Mouse (Mus musculus): ENCODE data around the gene Brd4. TPM values are rescaled to one million over a fixed set of nuclear protein-coding genes. Genes with fewer than 3 reads are reported as not detected.

The Brd4 gene
- polyA plus RNA-seq, 1 experiment from 2014 or later: 91.5 TPM

DNA sequence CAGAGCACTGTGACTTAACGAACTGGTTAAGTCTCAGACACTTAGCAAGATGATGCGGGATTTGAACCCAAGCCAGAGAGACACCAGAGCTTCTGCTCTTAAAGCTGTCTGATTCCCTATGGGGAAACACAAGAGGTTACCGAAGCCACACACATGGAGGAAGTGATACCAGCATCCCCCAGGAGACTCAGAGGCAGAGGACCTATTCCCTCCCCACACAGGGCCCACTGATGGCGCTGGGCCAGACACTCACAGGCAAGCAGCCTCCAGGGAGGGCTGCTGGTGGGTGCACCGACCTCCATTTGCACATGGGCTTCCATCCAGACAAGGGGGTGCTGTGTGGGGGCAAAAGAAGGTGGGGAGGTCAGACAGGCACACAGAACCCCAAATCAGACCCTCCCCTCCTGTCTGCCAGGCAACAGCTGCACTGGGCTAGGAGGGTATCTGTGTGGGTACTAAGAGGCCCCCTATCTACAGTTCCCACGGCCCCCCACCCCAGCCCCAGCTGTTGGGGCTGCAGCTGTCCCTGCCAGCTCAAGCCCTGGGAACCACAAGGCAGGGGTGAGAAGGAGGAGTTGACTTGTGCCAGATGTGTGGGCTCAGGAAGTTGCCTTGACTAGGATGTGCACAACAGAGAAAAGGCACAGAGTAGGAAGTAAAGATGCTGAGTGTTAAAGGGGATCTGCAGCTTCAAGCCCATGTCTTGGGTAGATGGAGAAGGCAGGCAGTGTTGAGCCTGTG lies 120.4 kb downstream of the Brd4 start:
- Histone ChIP-seq H3K4me2 (peak overlapping the region; percentile 15), H3K27ac (replicated peaks) (peak overlapping the region; percentile 37)
- WGBS: 52% methylated on average over 6 of the region's 6 CpGs

DNA sequence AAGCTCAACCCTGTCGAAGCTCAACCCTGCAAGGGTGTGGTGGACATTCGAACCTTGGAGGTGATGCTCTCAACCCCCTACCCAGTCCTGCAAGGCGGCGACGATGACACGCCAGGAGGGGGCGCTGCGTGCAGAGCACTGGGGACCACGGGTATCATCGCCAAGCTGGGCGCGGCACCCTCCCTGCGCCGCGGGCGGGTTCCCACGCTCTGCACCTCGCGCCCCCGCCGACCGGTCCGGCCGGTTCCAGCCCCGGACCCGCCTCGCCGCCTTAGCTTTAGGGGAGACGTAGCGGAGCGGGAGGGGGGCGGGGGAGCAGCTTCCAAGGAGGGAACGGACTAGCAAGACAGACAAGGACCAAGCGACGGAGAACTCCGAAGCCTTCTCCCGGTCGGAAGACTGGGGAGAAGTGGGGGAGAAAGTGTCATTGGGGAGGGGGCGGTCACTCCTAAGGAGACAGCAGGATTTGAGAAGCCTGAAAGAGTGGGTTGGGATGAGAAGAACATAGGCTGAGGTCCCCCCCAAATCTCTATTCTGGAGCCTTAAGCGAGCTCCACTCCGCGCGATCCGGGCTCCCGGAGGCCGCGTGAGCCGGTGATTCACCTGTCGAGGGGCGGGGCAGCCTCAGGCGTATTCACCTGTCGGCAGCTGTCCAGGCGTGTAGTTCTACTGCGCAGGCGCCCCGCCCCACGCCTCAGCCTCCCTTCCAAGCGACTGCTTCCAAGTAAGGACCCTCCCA lies 122.2 kb downstream of the Brd4 start:
- 2% methylated on average over 58 of the region's 58 CpGs for WGBS

More for the DNA sequence above, 120.4 kb downstream of the Brd4 start:
- Histone ChIP-seq H3K9ac (no peak overlapping the region), H3K36me3 (no peaks in the 10 kb centered on the region), H3K4me1 (replicated peaks) (peaks cover 43% of the 10 kb centered on the region), H3K27me3 (no peaks in the 10 kb centered on the region), H3K9me3 (no peaks in the 10 kb centered on the region), H3K4me3 (no peak overlapping the region)
- no peak for ATAC-seq (ENCODE audit: low FRiP score, low read depth)

DNA sequence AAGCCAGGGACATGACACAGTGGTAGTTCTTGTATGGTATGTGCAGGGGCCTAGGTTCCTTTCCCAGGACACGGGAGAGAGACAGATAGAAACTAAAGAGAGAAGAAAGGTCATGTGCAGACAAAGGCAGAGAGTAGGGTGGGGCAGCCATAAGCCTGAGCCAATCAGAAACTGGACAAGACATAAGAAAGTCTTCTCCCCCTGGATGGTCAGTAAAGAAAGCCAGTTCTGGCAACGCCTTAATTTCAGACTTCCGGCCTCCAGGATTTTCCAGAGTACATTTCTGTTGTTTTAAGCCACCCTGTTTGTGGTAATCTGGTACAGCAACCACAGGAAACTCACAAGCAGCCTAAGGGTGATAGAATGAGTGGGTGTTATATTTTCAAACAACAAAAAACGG lies 123.6 kb downstream of the Brd4 start:
- H3K36me3 ChIP-seq: no peaks in the 10 kb centered on the region
- peaks cover 30% of the 10 kb centered on the region for H3K4me1 ChIP-seq (replicated peaks)
- H3K27me3 ChIP-seq: no peaks in the 10 kb centered on the region
- 80% methylated on average over 4 of the region's 4 CpGs for WGBS
- no peak for ATAC-seq (ENCODE audit: low FRiP score, low read depth)
- H3K27ac ChIP-seq (replicated peaks): no peak overlapping the region
- no peak overlapping the region for H3K4me3 ChIP-seq
- H3K9me3 ChIP-seq: no peaks in the 10 kb centered on the region
- H3K9ac ChIP-seq: no peak overlapping the region
- H3K4me2 ChIP-seq: no peak overlapping the region

More for the DNA sequence above, 122.2 kb downstream of the Brd4 start:
- Histone ChIP-seq H3K4me2 (peak overlapping the region; percentile 83), H3K4me1 (replicated peaks) (peaks cover 43% of the 10 kb centered on the region), H3K27me3 (no peaks in the 10 kb centered on the region), H3K9me3 (no peaks in the 10 kb centered on the region), H3K36me3 (no peaks in the 10 kb centered on the region), H3K27ac (replicated peaks) (peak overlapping the region; percentile 56), H3K4me3 (peak overlapping the region; percentile 53), H3K9ac (peak overlapping the region; percentile 59)
- ATAC-seq (ENCODE audit: low FRiP score, low read depth): peak; percentile 57

DNA sequence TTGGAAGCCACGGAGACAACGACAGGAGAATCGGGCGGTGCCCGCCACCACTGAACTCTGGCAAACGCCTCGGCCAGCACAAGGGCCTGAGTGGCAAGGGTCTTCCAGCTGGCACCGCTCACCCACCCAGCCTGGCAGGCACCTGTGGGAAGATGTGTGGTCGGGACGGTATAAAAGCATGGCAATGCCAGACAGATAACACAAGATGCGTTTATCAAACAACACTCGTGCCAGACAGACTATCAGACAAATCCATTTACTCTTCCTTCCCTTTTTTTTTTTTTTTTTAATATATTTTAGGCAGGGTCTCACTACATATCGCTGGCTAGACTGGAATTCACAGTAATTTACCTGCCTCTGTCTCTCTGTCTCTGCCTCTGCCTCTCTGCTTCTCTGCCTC lies 125.7 kb downstream of the Brd4 start:
- H3K9ac ChIP-seq: no peak overlapping the region
- H3K4me2 ChIP-seq: no peak overlapping the region
- no peaks in the 10 kb centered on the region for H3K9me3 ChIP-seq
- ATAC-seq (ENCODE audit: low FRiP score, low read depth): no peak
- H3K36me3 ChIP-seq: no peaks in the 10 kb centered on the region
- H3K4me3 ChIP-seq: no peak overlapping the region
- peaks cover 13% of the 10 kb centered on the region for H3K4me1 ChIP-seq (replicated peaks)
- no peaks in the 10 kb centered on the region for H3K27me3 ChIP-seq
- H3K27ac ChIP-seq (replicated peaks): no peak overlapping the region
- WGBS: 90% methylated on average over 13 of the region's 13 CpGs

DNA sequence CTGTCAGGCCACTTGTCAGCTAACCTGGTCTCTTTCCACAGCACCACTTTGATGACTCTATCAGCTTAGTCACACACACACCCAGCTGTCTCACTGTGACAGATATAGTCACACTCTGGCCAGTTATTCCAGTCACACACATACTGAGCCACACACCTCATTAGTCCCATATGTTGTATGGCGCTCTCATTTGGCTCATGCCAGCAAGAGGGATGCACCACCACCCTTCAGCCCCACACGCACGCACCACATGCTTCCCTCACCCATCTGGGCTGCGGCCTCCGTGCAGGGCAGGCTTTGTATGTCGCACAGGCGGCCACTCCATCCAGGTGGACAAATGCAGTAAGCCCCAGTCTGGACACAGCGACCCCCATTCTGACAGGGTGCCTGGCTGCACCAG lies 137.8 kb downstream of the Brd4 start:
- Histone ChIP-seq H3K4me2 (no peak overlapping the region), H3K9ac (no peak overlapping the region), H3K4me3 (no peak overlapping the region), H3K36me3 (no peaks in the 10 kb centered on the region), H3K9me3 (no peaks in the 10 kb centered on the region), H3K27me3 (no peaks in the 10 kb centered on the region), H3K27ac (replicated peaks) (no peak overlapping the region), H3K4me1 (replicated peaks) (peaks cover 6% of the 10 kb centered on the region)
- ATAC-seq (ENCODE audit: low FRiP score, low read depth): peak; percentile 33; the same call in 1 of the 2 replicates
- WGBS: 77% methylated on average over 8 of the region's 8 CpGs

Other genes with a start within 250 kb of the Brd4 start
- 35.1 and 36.3 TPM in 2 replicates for gene Rrp1b, start 248.6 kb downstream of the Brd4 start, polyA plus RNA-seq (2015; fragmentation: Nextera tagmentation; extraction: Ambion mirVana)
- gene Hsf2bp, start 248.4 kb downstream of the Brd4 start, polyA plus RNA-seq (2015; fragmentation: Nextera tagmentation; extraction: Ambion mirVana): 0.48 and 0.49 TPM in 2 replicates
- 8.2 and 10.5 TPM in 2 replicates for gene Notch3, start 117.9 kb downstream of the Brd4 start, polyA plus RNA-seq (2015; fragmentation: Nextera tagmentation; extraction: Ambion mirVana)
- 0.19 and 0.39 TPM in 2 replicates for gene Ephx3, start 95.2 kb downstream of the Brd4 start, polyA plus RNA-seq (2015; fragmentation: Nextera tagmentation; extraction: Ambion mirVana)
- gene Akap8, start 36.5 kb upstream of the Brd4 start, polyA plus RNA-seq (2015; fragmentation: Nextera tagmentation; extraction: Ambion mirVana): 102 and 106 TPM in 2 replicates
- 161 and 171 TPM in 2 replicates for gene Akap8l, start 65.9 kb upstream of the Brd4 start, polyA plus RNA-seq (2015; fragmentation: Nextera tagmentation; extraction: Ambion mirVana)
- gene Wiz, start 104.7 kb upstream of the Brd4 start, polyA plus RNA-seq (2015; fragmentation: Nextera tagmentation; extraction: Ambion mirVana): 38.7 and 45.8 TPM in 2 replicates
- 0.42 and 0.65 TPM in 2 replicates for gene Rasal3, start 118.9 kb upstream of the Brd4 start, polyA plus RNA-seq (2015; fragmentation: Nextera tagmentation; extraction: Ambion mirVana)
- not detected in 2 replicates for gene Pglyrp2, start 139.4 kb upstream of the Brd4 start, polyA plus RNA-seq (2015; fragmentation: Nextera tagmentation; extraction: Ambion mirVana)
- gene Cyp4f39, start 168.0 kb upstream of the Brd4 start, polyA plus RNA-seq (2015; fragmentation: Nextera tagmentation; extraction: Ambion mirVana): 0.92 and 1.3 TPM in 2 replicates
- 10.9 and 12.3 TPM in 2 replicates for gene Cyp4f17, start 221.3 kb upstream of the Brd4 start, polyA plus RNA-seq (2015; fragmentation: Nextera tagmentation; extraction: Ambion mirVana)

Data from hindbrain, embryonic 15.5 days (tissue).